ENCODE assay signal across 8 mouse cellular contexts in the genomic region with DNA sequence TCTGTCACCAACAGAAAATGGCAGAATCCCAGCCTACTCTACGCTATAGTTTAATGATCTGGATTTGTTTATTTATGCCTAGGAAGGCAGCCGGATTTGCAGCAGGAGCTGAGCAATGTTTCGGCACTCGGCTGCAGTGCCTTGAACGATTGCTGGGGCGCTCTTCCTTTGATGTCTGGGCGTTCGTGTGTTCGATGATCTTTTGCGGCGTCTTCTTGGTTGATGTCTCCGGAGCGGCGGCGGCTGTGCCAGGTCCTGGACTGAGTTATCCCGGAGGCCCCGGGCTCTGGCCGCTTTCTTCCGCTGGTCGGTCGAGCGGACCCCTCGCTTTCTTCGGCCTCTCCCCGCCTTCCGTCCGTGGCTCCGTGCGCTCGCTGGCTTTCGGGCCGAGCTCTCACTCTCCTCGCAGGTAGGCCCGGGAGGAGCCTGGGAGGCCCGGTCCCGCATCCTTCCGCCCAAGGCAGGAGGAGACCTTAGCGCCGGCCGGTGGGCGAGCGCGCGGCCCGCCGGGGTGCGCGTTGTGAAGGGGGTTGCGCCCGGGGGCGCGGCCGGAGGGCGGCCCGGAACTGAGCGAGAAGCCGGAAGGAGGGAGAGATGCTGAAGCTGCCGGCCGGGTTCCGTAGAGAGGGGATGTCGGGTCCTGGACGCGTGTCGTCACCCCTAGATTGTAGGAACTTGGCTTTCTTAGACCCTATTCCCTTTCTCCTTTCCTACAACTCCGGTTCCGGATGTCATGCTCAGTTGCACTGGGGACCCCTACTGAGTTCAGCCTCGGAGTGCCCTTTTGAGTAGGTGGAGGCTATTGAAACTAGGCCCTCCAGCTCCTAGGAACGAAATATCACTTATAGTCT. TPM values are rescaled to one million over a fixed set of nuclear protein-coding genes. Genes with fewer than 3 reads are reported as not detected.
A peak's percentile ranks its signal among the peaks of the same experiment; 100 is the strongest.
DNase-seq lines count a peak whose midpoint lies in the region; ATAC-seq lines count a peak whose summit lies in the region.

A gene (plus strand): TSS at position 164 of the 851 bp plus-strand sequence.

- H3K9ac ChIP-seq in hindbrain, embryonic 13.5 days, result peak within 1 kb of the TSS; percentile 97

- peak; percentile 95 for DNase-seq in NIH3T3 (ENCODE audit: low read depth)
- peak; percentile 89 for DNase-seq in cerebellum, postnatal 10 days
- DNase-seq in frontal cortex, postnatal 14 days (ENCODE audit: low spot score in 2 of 2), result peak; percentile 75 to 77
- DNase-seq in layer of hippocampus, postnatal 25 days (ENCODE audit: extremely low spot score in 1 of 2, low spot score in 1 of 2), result peak; percentile 76 to 83
- DNase-seq in lung, postnatal 25 days (ENCODE audit: low spot score), result peak; percentile 81
- peak; percentile 94 for DNase-seq in retina, embryonic 14.5 days (ENCODE audit: low spot score)
- peak; percentile 82 for DNase-seq in thymus, postnatal 4 days

- peak; percentile 91 for ATAC-seq in hindbrain, embryonic 13.5 days (ENCODE audit: low FRiP score)

- peaks cover 10% of the 10 kb centered on the region; the same call in 1 of the 2 replicates for H3K27me3 ChIP-seq in hindbrain, embryonic 13.5 days

- under 1% methylated on average over 68 of the region's 68 CpGs for WGBS in hindbrain, embryonic 13.5 days

- no peaks in the 10 kb centered on the region; the same call in 1 of the 2 replicates for H3K36me3 ChIP-seq in hindbrain, embryonic 13.5 days

- peak within 1 kb of the TSS; percentile 94 for H3K27ac ChIP-seq in hindbrain, embryonic 13.5 days

- H3K4me3 ChIP-seq in hindbrain, embryonic 13.5 days, result peak within 1 kb of the TSS; percentile 100

- H3K4me1 ChIP-seq in hindbrain, embryonic 13.5 days (replicated peaks), result peaks cover 8% of the 10 kb centered on the region; the same call in 1 of the 2 replicates

- H3K4me2 ChIP-seq in hindbrain, embryonic 13.5 days, result peak within 1 kb of the TSS; percentile 61

- H3K9me3 ChIP-seq in hindbrain, embryonic 13.5 days, result no peaks in the 10 kb centered on the region

RNA-seq across cellular contexts. Expression of the gene that starts here (rescaled TPM):
- polyA plus RNA-seq in hindbrain, embryonic 13.5 days (2015; fragmentation: Nextera tagmentation; extraction: Ambion mirVana), result 21.8 and 24.4 TPM in 2 replicates
- total RNA-seq in layer of hippocampus, postnatal 25 days (2021), result 10 to 100 TPM; 44.8 to 47.1 TPM

Comparison
In these comparisons a context has a peak if more than half of its experiments do, and no peak if none do; other contexts are left out.
1. Peak in every context shown above with its lines: DNase-seq, ATAC-seq, H3K4me3 ChIP-seq and H3K27ac ChIP-seq.